Comparison of ENCODE assay signal across 17 mouse cellular contexts in the genomic region with DNA sequence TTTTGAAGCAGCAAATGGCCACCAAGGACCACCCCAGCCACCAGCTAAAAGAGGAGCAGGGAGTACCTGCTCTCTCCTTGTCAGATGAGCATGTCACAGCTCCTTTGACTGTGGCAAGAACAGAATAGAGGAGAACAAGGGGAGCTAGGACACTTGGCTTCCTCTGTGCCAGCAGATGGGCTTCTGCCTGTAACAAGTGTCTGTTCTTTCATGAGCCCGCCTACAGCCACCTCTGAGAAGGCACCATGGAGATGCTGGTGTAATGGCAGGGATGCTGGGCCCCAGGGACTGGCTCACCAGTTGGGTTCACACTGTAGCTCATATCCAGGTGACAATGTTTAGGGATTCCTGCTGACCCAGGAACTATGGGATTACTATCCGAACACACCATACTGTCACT. TPM values are rescaled to one million over a fixed set of nuclear protein-coding genes. Genes with fewer than 3 reads are reported as not detected.
DNase-seq lines count a peak whose midpoint lies in the region; TF ChIP-seq lines count a peak whose summit lies in the region.
"Had no signal": no experiment of that assay in that cellular context is flagged by ENCODE, and none has a peak within 500 bp of the region (broad histone marks: within the 10 kb centered on the region; RNA-seq: fewer than 3 reads in every experiment).

No protein-coding gene starts in this region.

- peak; percentile 74 to 78 for DNase-seq in layer of hippocampus, adult 18-20 months (ENCODE audit: low spot score in 2 of 2)
- no peak for DNase-seq in layer of hippocampus, postnatal 14 days (ENCODE audit: low spot score in 2 of 2)
- DNase-seq in left cerebral cortex, adult 2 months (ENCODE audit: extremely low spot score in 1 of 2, low spot score in 2 of 2), result no peak
- DNase-seq in left cerebral cortex, postnatal 4 days, result no peak
- DNase-seq in brain, adult 2 months (ENCODE audit: low read depth, low spot score), result peak; percentile 74
- peak; percentile 79 for DNase-seq in layer of hippocampus, adult 9-11 months
- DNase-seq: adrenal gland, adult 2 months; adrenal gland, postnatal 25 days; cerebellum, adult 8-10 months; cerebellum, postnatal 14 days; gastrocnemius, postnatal 25 days had no signal

- H3K27ac ChIP-seq in left cerebral cortex, adult 2 months, result peak overlapping the region; percentile 47
- H3K27ac ChIP-seq: embryonic facial prominence, embryonic 12.5 days; forebrain, embryonic 15.5 days; hindbrain, embryonic 10.5 days; hindbrain, embryonic 14.5 days had no signal

- intact Hi-C loops in left cerebral cortex, adult 2 months (cut with DNase I), result no loop called here
- intact Hi-C loops in left cerebral cortex, postnatal 4 days (cut with DNase I), result no loop called here

- no peak overlapping the region for H3K4me3 ChIP-seq in left cerebral cortex, adult 2 months
- H3K4me3 ChIP-seq: embryonic facial prominence, embryonic 12.5 days; forebrain, embryonic 15.5 days; heart, embryonic 12.5 days; hindbrain, embryonic 10.5 days had no signal

- no peak for TF ChIP-seq CTCF in left cerebral cortex, adult 2 months (IDR thresholded peaks at IDR 0.05)

RNA-seq across cellular contexts. Expression of gene Lrrn2, which starts 12.0 kb away (rescaled TPM):
- 100 to 1,000 TPM; 213 to 214 TPM for total RNA-seq in layer of hippocampus, adult 18-20 months (2021)
- 100 to 1,000 TPM; 193 to 194 TPM for total RNA-seq in layer of hippocampus, postnatal 14 days (2021)
- 10 to 100 TPM; 91.8 to 99.9 TPM for total RNA-seq in left cerebral cortex, adult 2 months (2021)
- total RNA-seq in left cerebral cortex, postnatal 4 days (2021), result 100 to 1,000 TPM; 101 to 117 TPM
- total RNA-seq: granulocyte monocyte progenitor cell, adult 5-6 weeks had no signal

Comparison
In these comparisons a context has a peak if more than half of its experiments do, and no peak if none do; other contexts are left out.
1. DNase-seq: peak in layer of hippocampus, adult 18-20 months (2 of 2), brain, adult 2 months (single experiment) and layer of hippocampus, adult 9-11 months (single experiment); none in layer of hippocampus, postnatal 14 days (0 of 2), left cerebral cortex, adult 2 months (0 of 2) and left cerebral cortex, postnatal 4 days (single experiment).